Mouse (Mus musculus): Measurements from ENCODE around the gene Acacb.

The Acacb gene

GRCm38 (mm10) chr5:114135516-114135915 lies 10.8 kb upstream of the Acacb start:
- no peak for DNase-seq (ENCODE audit: low spot score in 2 of 2)

- no peak for DNase-seq (ENCODE audit: low spot score in 2 of 2)
Observed at GRCm38 (mm10) chr5:114137481-114138276, 8.7 kb upstream of the Acacb start.

GRCm38 (mm10) chr5:114138277-114139164 lies 7.8 kb upstream of the Acacb start:
- no peak for DNase-seq (ENCODE audit: low spot score in 2 of 2)

- peak; percentile 54 to 71 for DNase-seq (ENCODE audit: low spot score in 2 of 2)
Observed at GRCm38 (mm10) chr5:114139175-114139574, 7.2 kb upstream of the Acacb start.

GRCm38 (mm10) chr5:114147043-114147972 lies 973 bp downstream of the Acacb start:
- no peak for DNase-seq (ENCODE audit: low spot score in 2 of 2)

GRCm38 (mm10) chr5:114152359-114153092 lies 6.2 kb downstream of the Acacb start:
- DNase-seq (ENCODE audit: low spot score in 2 of 2): no peak

GRCm38 (mm10) chr5:114153490-114153889 lies 7.2 kb downstream of the Acacb start:
- no peak for DNase-seq (ENCODE audit: low spot score in 2 of 2)

GRCm38 (mm10) chr5:114154765-114155164 lies 8.4 kb downstream of the Acacb start:
- DNase-seq (ENCODE audit: low spot score in 2 of 2): no peak

GRCm38 (mm10) chr5:114155168-114155933 lies 9.0 kb downstream of the Acacb start:
- DNase-seq (ENCODE audit: low spot score in 2 of 2): no peak

- no peak for DNase-seq (ENCODE audit: low spot score in 2 of 2)
Observed at GRCm38 (mm10) chr5:114157236-114157635, 10.9 kb downstream of the Acacb start.

- DNase-seq (ENCODE audit: low spot score in 2 of 2): no peak
Observed at GRCm38 (mm10) chr5:114161424-114161823, 15.1 kb downstream of the Acacb start.

GRCm38 (mm10) chr5:114162106-114162815 lies 15.9 kb downstream of the Acacb start:
- DNase-seq (ENCODE audit: low spot score in 2 of 2): no peak

GRCm38 (mm10) chr5:114163117-114163696 lies 16.9 kb downstream of the Acacb start:
- peak; percentile 37 to 56 for DNase-seq (ENCODE audit: low spot score in 2 of 2)

- no peak for DNase-seq (ENCODE audit: low spot score in 2 of 2)
Observed at GRCm38 (mm10) chr5:114170345-114170744, 24.0 kb downstream of the Acacb start.

GRCm38 (mm10) chr5:114172936-114173335 lies 26.6 kb downstream of the Acacb start:
- DNase-seq (ENCODE audit: low spot score in 2 of 2): no peak

GRCm38 (mm10) chr5:114173458-114173857 lies 27.1 kb downstream of the Acacb start:
- DNase-seq (ENCODE audit: low spot score in 2 of 2): no peak

GRCm38 (mm10) chr5:114173877-114174581 lies 27.7 kb downstream of the Acacb start:
- no peak for DNase-seq (ENCODE audit: low spot score in 2 of 2)

- no peak for DNase-seq (ENCODE audit: low spot score in 2 of 2)
Observed at GRCm38 (mm10) chr5:114174639-114175038, 28.3 kb downstream of the Acacb start.
